Mouse (Mus musculus) thymus, adult 2 months (tissue): ENCODE measurements at regions not wholly inside any gene's neighbourhood (a gene's known extent, or its start where the extent isn't known, plus 50 kb on each side); places are given as distances from the start of the nearest gene placed in this dataset.
"Not testable (repeated sequence)": the region's sequence is repeated elsewhere in the genome, so short reads cannot be mapped to it uniquely, and the experiment has no call there.

ENCODE experiments used
- DNase-seq: peaks from one replicate; pipeline ENCODE4 v3.0.0; 2021
- H3K27ac ChIP-seq: fragments of 200-500 bp; 2 replicates; pipeline ENCODE4 v1.5.1; 2012; ENCODE audit warnings: low read length, control low read depth; ENCODE audit not compliant: control insufficient read depth, insufficient read depth
- H3K27me3 ChIP-seq: fragments of 200-500 bp; 2 replicates; pipeline ENCODE4 v1.6.1; 2012; ENCODE audit warnings: mild to moderate bottlenecking, low read length, moderate library complexity, mixed read lengths; ENCODE audit not compliant: control insufficient read depth, insufficient read depth
- H3K36me3 ChIP-seq: fragments of 200-500 bp; 2 replicates; pipeline ENCODE4 v1.6.1; 2012; ENCODE audit warnings: mild to moderate bottlenecking, low read length, moderate library complexity; ENCODE audit not compliant: control insufficient read depth, insufficient read depth
- H3K4me1 ChIP-seq: fragments of 200-500 bp; replicated peaks from 2 replicates; pipeline ENCODE4 v1.6.1; 2012; ENCODE audit warnings: low read length; ENCODE audit not compliant: control insufficient read depth, insufficient read depth
- H3K4me3 ChIP-seq: fragments of 200-500 bp; 2 replicates; pipeline ENCODE4 v1.5.1; 2012; ENCODE audit warnings: mild to moderate bottlenecking, low read length, control low read depth, moderate library complexity; ENCODE audit not compliant: control insufficient read depth, insufficient read depth
- CTCF ChIP-seq: fragments of 200-500 bp; IDR thresholded peaks from 2 replicates; pipeline ENCODE4 v1.5.1; 2012; ENCODE audit warnings: mild to moderate bottlenecking, control low read depth, low read length, moderate library complexity, borderline replicate concordance; ENCODE audit not compliant: control insufficient read depth, poor library complexity, insufficient read depth; ENCODE audit errors: extremely low read depth
- POLR2A ChIP-seq: fragments of 200-500 bp; IDR thresholded peaks from 2 replicates; pipeline ENCODE4 v1.6.1; 2012; ENCODE audit warnings: mild to moderate bottlenecking, low read length, control low read depth, moderate library complexity; ENCODE audit not compliant: control insufficient read depth, poor library complexity, insufficient read depth; ENCODE audit errors: extremely low read depth
- WGBS: fragments of 180-500 bp; shearing (Covaris S2); methylation state at CpG from one replicate; pipeline ENCODE4 v1.1.7; 2018; 5-methylcytosine and 5-hydroxymethylcytosine counted together

DNA sequence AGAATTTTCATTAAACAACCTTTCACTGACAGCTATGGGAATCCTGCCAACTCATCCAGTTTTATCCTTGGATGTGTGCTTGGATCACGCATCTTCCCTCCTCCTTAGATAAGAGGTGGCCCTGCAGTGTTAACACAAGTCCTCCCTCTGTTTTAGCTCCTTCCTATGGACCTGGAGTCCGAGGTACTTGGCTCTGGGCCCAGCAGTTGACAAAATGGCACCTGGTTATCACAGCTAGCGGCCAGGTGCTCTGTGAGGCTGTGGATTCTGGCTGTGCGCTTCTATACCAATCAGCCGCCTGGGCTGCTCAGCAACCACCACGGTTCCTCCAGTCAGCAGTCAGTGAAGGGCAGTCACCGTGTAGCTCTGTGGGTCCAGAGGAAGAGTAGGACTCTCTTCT is 157.4 kb downstream of the Prdm2 start:
- TF ChIP-seq POLR2A (no peak), CTCF (no peak)
- Histone ChIP-seq H3K4me3 (no peak overlapping the region), H3K27me3 (no peaks in the 10 kb centered on the region), H3K4me1 (no peaks in the 10 kb centered on the region), H3K27ac (no peak overlapping the region), H3K36me3 (no peaks in the 10 kb centered on the region)
- no peak for DNase-seq
- WGBS, result 91% methylated on average over 7 of the region's 7 CpGs

- Histone ChIP-seq H3K27ac (no peak overlapping the region), H3K27me3 (no peaks in the 10 kb centered on the region), H3K4me1 (no peaks in the 10 kb centered on the region), H3K4me3 (no peak overlapping the region), H3K36me3 (no peaks in the 10 kb centered on the region)
- TF ChIP-seq CTCF (no peak), POLR2A (no peak)
- DNase-seq, result no peak
- 96% methylated on average over 5 of the region's 5 CpGs for WGBS
Observed at GRCm38 (mm10) chr4:143053029-143053428, 159.8 kb downstream of the Prdm2 start.

DNA sequence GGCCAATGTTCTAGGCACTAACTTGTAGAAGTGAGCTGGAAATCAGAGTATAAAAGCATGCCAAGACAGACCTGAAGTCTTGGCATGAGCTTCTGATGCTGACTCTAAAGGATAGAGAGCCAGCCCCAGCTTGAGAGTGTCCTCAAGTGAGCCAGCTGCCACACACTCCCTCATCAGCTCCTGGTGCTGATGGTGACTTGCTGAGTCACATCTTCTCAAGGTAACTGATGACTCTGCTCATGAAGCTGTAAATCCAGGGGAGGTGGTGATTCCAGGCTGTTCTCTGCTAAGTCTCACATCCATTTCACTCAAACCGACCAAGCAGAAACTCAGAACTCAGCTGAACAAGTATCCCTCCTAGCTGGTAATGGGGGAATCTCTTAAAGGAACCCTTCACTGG is 161.6 kb downstream of the Prdm2 start:
- TF ChIP-seq POLR2A, result no peak
- no peak for TF ChIP-seq CTCF
- Histone ChIP-seq H3K27ac (no peak overlapping the region), H3K4me1 (no peaks in the 10 kb centered on the region), H3K27me3 (no peaks in the 10 kb centered on the region), H3K36me3 (no peaks in the 10 kb centered on the region), H3K4me3 (no peak overlapping the region)
- WGBS, result 92% methylated on average over 1 of the region's 1 CpGs
- DNase-seq, result no peak

DNA sequence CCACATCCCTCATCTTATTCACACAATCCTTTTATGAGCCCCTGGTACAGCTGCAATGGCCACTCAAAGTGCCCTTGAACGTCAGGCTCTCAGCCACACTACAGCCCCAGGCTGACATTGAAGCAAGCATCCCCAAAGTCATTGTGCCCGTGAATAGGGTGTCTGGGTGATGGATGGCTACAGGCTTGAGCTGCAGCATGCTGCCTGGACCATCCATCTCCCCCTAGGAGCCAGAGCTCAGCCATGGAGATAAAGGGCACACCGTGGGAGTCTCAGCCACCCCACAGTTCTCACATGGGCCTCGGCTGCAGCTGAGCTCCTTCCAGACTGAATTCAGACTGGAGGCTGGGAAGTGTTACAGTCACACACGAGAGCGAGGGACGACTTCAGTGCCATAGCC is 167.6 kb downstream of the Prdm2 start:
- Histone ChIP-seq H3K27me3 (no peaks in the 10 kb centered on the region), H3K36me3 (no peaks in the 10 kb centered on the region), H3K4me1 (no peaks in the 10 kb centered on the region), H3K27ac (no peak overlapping the region), H3K4me3 (no peak overlapping the region)
- TF ChIP-seq POLR2A, result no peak
- TF ChIP-seq CTCF, result no peak
- 66% methylated on average over 7 of the region's 7 CpGs for WGBS
- DNase-seq, result no peak

GRCm38 (mm10) chr4:143042806-143043205 is 170.0 kb downstream of the Prdm2 start:
- H3K27me3 ChIP-seq, result no peaks in the 10 kb centered on the region
- DNase-seq, result no peak
- no peaks in the 10 kb centered on the region for H3K4me1 ChIP-seq
- no peaks in the 10 kb centered on the region for H3K36me3 ChIP-seq
- no peak overlapping the region for H3K4me3 ChIP-seq
- H3K27ac ChIP-seq, result no peak overlapping the region
- TF ChIP-seq POLR2A (no peak), CTCF (no peak)
- WGBS, result 76% methylated on average over 6 of the region's 6 CpGs

GRCm38 (mm10) chr4:143038626-143039025 is 174.2 kb downstream of the Prdm2 start:
- Histone ChIP-seq H3K4me1 (no peaks in the 10 kb centered on the region), H3K27me3 (no peaks in the 10 kb centered on the region), H3K4me3 (no peak overlapping the region), H3K27ac (no peak overlapping the region), H3K36me3 (no peaks in the 10 kb centered on the region)
- TF ChIP-seq CTCF (no peak), POLR2A (no peak)
- 88% methylated on average over 9 of the region's 9 CpGs for WGBS
- DNase-seq, result no peak

DNA sequence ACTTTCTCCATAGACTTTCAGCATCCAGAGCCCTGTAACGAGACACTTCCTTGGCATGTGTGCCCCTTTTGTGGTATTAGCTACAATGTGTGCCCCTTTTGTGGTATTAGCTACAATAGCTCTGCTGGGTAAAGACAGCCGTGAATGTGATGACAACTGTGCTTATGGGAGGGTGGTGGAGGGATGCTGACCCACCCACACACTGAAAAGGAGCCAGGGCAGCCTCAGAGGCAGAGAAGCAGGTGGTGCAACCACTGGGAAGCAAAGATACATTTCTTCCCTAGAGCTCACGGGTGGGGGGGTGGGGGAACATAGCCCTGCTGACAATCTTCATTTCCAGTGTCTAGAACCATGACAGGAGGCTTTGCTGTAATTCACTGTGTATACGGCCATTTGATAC is 176.1 kb downstream of the Prdm2 start:
- no peak overlapping the region for H3K27ac ChIP-seq
- no peak overlapping the region for H3K4me3 ChIP-seq
- 75% methylated on average over 4 of the region's 4 CpGs for WGBS
- H3K27me3 ChIP-seq, result no peaks in the 10 kb centered on the region
- no peaks in the 10 kb centered on the region for H3K36me3 ChIP-seq
- TF ChIP-seq POLR2A (no peak), CTCF (no peak)
- no peak for DNase-seq
- H3K4me1 ChIP-seq, result no peaks in the 10 kb centered on the region

- not testable (repeated sequence) for H3K4me1 ChIP-seq, H3K4me3 ChIP-seq, H3K27me3 ChIP-seq, DNase-seq, H3K27ac ChIP-seq, H3K36me3 ChIP-seq
- WGBS, result 17% methylated on average over 2 of the region's 2 CpGs
Observed at GRCm38 (mm10) chr4:143035089-143035488, 177.7 kb downstream of the Prdm2 start.

DNA sequence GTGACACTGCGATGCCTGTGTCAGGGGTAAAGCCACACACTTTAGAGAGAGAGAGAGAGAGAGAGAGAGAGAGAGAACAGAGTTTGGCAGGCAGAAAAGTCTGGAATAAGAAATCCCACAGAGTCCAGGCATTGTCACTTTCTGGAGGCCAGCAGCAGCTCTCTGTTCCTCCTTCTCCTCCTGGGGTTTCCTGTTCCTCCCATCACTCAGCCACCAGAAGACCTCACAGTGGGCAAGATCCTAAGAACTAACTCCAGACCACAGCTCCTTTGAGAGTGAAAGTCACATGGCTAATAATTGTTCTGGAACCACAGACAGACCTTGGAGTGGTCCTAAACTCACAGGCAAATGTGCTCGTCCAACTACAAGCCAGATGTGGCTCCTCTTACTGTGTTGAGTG is 178.5 kb downstream of the Prdm2 start:
- H3K36me3 ChIP-seq, H3K4me1 ChIP-seq, H3K4me3 ChIP-seq, H3K27me3 ChIP-seq, DNase-seq, H3K27ac ChIP-seq: not testable (repeated sequence)
- 81% methylated on average over 2 of the region's 2 CpGs for WGBS

GRCm38 (mm10) chr4:143029813-143030212 is 183.0 kb downstream of the Prdm2 start:
- not testable (repeated sequence) for H3K27ac ChIP-seq, H3K36me3 ChIP-seq, H3K4me3 ChIP-seq, H3K4me1 ChIP-seq, H3K27me3 ChIP-seq, DNase-seq
- 67% methylated on average over 4 of the region's 4 CpGs for WGBS
